Mouse (Mus musculus): ENCODE measurements around the gene Relb.
"Not testable (repeated sequence)": the region's sequence is repeated elsewhere in the genome, so short reads cannot be mapped to it uniquely, and the experiment has no call there.

The Relb gene

GRCm38 (mm10) chr7:19628536-19629360, 490 bp downstream of the Relb start:
- DNase-seq = peak; percentile 75

- no peak for DNase-seq
These were observed 1.1 kb downstream of the Relb start for GRCm38 (mm10) chr7:19628192-19628535.

- DNase-seq = no peak
These were observed 1.5 kb downstream of the Relb start for GRCm38 (mm10) chr7:19627721-19628120.

GRCm38 (mm10) chr7:19623433-19623832, 5.8 kb downstream of the Relb start:
- DNase-seq = no peak

- DNase-seq = no peak
These were observed 7.0 kb downstream of the Relb start for GRCm38 (mm10) chr7:19622241-19622640.

GRCm38 (mm10) chr7:19620811-19621210, 8.4 kb downstream of the Relb start:
- no peak for DNase-seq

- DNase-seq = peak; percentile 71 to 82
These were observed 10.0 kb downstream of the Relb start for GRCm38 (mm10) chr7:19619004-19619801.

- no peak for DNase-seq
These were observed 14.1 kb downstream of the Relb start for GRCm38 (mm10) chr7:19615036-19615577.

GRCm38 (mm10) chr7:19610969-19611368, 18.3 kb downstream of the Relb start:
- DNase-seq = no peak

GRCm38 (mm10) chr7:19609641-19610332, 19.5 kb downstream of the Relb start:
- no peak for DNase-seq

GRCm38 (mm10) chr7:19607291-19607690, 21.9 kb downstream of the Relb start:
- DNase-seq = no peak

GRCm38 (mm10) chr7:19604606-19605214, 24.5 kb downstream of the Relb start:
- DNase-seq = not testable (repeated sequence)

GRCm38 (mm10) chr7:19603849-19604605, 25.2 kb downstream of the Relb start, which contains the start of gene Clasrp:
TSS of gene Clasrp (minus strand) at chr7:19604486.
- DNase-seq = peak; percentile 93 to 95

- DNase-seq = no peak
These were observed 26.2 kb downstream of the Relb start for GRCm38 (mm10) chr7:19603055-19603454.

- DNase-seq = no peak
These were observed 28.7 kb downstream of the Relb start for GRCm38 (mm10) chr7:19600562-19600961.

- DNase-seq = no peak
These were observed 36.0 kb downstream of the Relb start for GRCm38 (mm10) chr7:19593061-19593730.

- DNase-seq = peak; percentile 76 to 86
These were observed 39.3 kb downstream of the Relb start for GRCm38 (mm10) chr7:19589917-19590316.

- peak; percentile 39 to 47 for DNase-seq
These were observed 40.0 kb downstream of the Relb start for GRCm38 (mm10) chr7:19589207-19589606.

- no peak for DNase-seq
These were observed 43.0 kb downstream of the Relb start for GRCm38 (mm10) chr7:19586269-19586668.

GRCm38 (mm10) chr7:19580634-19581033, 48.6 kb downstream of the Relb start:
- no peak for DNase-seq

- no peak for DNase-seq
These were observed 49.5 kb downstream of the Relb start for GRCm38 (mm10) chr7:19579751-19580150.
